Mouse (Mus musculus): ENCODE results near the gene Sugp2.

- TF ChIP-seq IRF4 (IDR thresholded peaks at IDR 0.05; ENCODE audit: low read depth, low read length): no peak
- no peak for TF ChIP-seq ZNF384 (IDR thresholded peaks at IDR 0.05; ENCODE audit: low read depth, low read length)
- no peak for TF ChIP-seq POLR2A (IDR thresholded peaks at IDR 0.05; ENCODE audit: low read depth, low read length)
- no peak for TF ChIP-seq MEF2A (IDR thresholded peaks at IDR 0.05; ENCODE audit: borderline replicate concordance, low read depth, low read length)
- TF ChIP-seq CTCF (conservative IDR thresholded peaks at IDR 0.05 in 1 of 2, IDR thresholded peaks at IDR 0.05 in 1 of 2; ENCODE audit: low read depth in 2 of 2, low read length in 2 of 2): no peak
- no peak for TF ChIP-seq E2F4 (IDR thresholded peaks at IDR 0.05; ENCODE audit: insufficient replicate concordance, low read depth, low read length)
- TF ChIP-seq RCOR1 (conservative IDR thresholded peaks at IDR 0.05; ENCODE audit: low read depth, low read length): no peak
- no peak for TF ChIP-seq MAZ (IDR thresholded peaks at IDR 0.05; ENCODE audit: low read depth, low read length)
- no peak for TF ChIP-seq TCF12 (IDR thresholded peaks at IDR 0.05; ENCODE audit: low read depth, low read length)
Measured at GRCm38 (mm10) chr8:70204757-70205156, 29.3 kb upstream of the Sugp2 start.

Measured in CH12.LX (cell line).